Mouse (Mus musculus): Measurements from ENCODE around the gene Rngtt. TPM values are rescaled to one million over a fixed set of nuclear protein-coding genes. Genes with fewer than 3 reads are reported as not detected.

The Rngtt gene
- polyA plus RNA-seq, 1 experiment from 2014 or later = 33.9 TPM

DNA sequence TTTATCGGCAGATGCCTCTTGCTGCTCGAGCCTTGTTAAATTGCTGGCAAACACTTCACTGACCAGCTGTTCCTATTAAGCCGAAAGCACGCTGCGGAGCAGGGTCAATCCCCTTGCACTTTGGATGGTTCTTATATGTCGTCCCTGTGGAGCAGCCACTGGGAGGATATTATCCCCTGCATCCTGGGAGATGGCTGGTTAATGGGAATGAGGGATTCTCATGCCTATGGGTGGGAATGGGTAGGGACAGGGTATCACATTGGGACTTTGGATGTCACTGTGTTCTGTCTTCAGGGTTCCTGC is 235.4 kb downstream of the Rngtt start:
- Histone ChIP-seq H3K9me3 (no peaks in the 10 kb centered on the region), H3K27me3 (no peaks in the 10 kb centered on the region), H3K4me1 (peaks cover 33% of the 10 kb centered on the region), H3K27ac (peak overlapping the region; percentile 43), H3K4me2 (0 out of 2 replicates have a peak overlapping the region, but pooled peaks have one; percentile 8), H3K4me3 (replicated peaks) (no peak overlapping the region), H3K36me3 (replicated peaks) (no peaks in the 10 kb centered on the region), H3K9ac (no peak overlapping the region)
- 27% methylated on average over 6 of the region's 6 CpGs for WGBS
- ATAC-seq (ENCODE audit: low FRiP score) = peak; percentile 62

DNA sequence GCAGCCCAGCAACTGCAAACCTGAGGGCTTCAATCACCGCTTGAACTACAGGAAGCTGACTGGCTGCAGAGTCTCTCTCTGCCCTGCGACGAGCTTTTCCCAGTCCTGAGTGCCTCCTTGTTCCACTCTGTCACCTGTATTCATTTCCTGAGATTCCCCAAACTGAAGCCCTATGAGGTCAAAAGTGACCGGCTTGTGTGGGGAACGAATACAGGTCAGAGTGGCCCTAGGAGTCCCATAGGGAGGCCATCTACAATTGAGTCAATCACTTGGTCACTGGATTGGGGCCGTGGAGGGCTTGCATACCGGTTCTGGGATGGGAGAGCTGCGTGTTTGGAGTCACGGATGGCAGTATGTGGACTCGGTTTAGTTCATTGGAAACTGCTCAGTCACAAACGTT is 236.2 kb downstream of the Rngtt start:
- Histone ChIP-seq H3K4me3 (replicated peaks) (no peak overlapping the region), H3K27me3 (no peaks in the 10 kb centered on the region), H3K27ac (no peak overlapping the region), H3K36me3 (replicated peaks) (no peaks in the 10 kb centered on the region), H3K9ac (no peak overlapping the region), H3K9me3 (no peaks in the 10 kb centered on the region), H3K4me2 (no peak overlapping the region), H3K4me1 (peaks cover 33% of the 10 kb centered on the region)
- ATAC-seq (ENCODE audit: low FRiP score) = no peak
- WGBS = 93% methylated on average over 11 of the region's 11 CpGs

GRCm38 (mm10) chr4:33547315-33547929 is 237.3 kb downstream of the Rngtt start:
- Histone ChIP-seq H3K36me3 (replicated peaks) (no peaks in the 10 kb centered on the region), H3K4me2 (no peak overlapping the region), H3K27me3 (no peaks in the 10 kb centered on the region), H3K9ac (no peak overlapping the region), H3K9me3 (no peaks in the 10 kb centered on the region), H3K4me3 (replicated peaks) (no peak overlapping the region), H3K4me1 (peaks cover 33% of the 10 kb centered on the region), H3K27ac (no peak overlapping the region)
- WGBS = 87% methylated on average over 8 of the region's 8 CpGs
- ATAC-seq (ENCODE audit: low FRiP score) = no peak

DNA sequence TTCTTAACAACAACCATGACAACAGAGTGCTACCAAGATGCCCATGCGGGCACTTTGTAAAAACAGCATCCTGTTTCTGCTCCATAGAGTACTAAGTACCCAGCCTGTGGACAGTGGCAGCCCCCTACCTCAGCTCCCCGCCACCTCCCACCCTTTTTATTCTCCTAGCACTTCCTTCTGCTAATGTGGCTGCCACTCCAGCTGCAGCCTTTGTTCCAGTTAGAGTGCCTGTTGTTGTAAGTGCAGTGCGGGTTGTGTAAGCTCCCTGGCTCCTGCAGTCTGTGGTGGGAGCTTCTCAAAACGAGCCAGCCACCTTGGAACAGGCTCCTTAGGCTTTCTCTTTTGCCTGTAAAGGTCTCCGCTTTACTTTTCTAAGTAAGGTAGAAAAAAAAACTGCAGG is 239.5 kb downstream of the Rngtt start:
- WGBS = 31% methylated on average over 5 of the region's 5 CpGs
- peak; percentile 59 for ATAC-seq (ENCODE audit: low FRiP score)
- Histone ChIP-seq H3K36me3 (replicated peaks) (no peaks in the 10 kb centered on the region), H3K27ac (0 out of 2 replicates have a peak overlapping the region, but pooled peaks have one; percentile 50), H3K4me3 (replicated peaks) (no peak overlapping the region), H3K9ac (no peak overlapping the region), H3K9me3 (no peaks in the 10 kb centered on the region), H3K27me3 (no peaks in the 10 kb centered on the region), H3K4me1 (peaks cover 36% of the 10 kb centered on the region), H3K4me2 (no peak overlapping the region)

Small RNA genes within 50 kb of the gene (microRNA-seq; reads per million reads assigned to microRNA genes)
- not detected for gene Mir8118

Other genes starting within 250 kb of the Rngtt start
- 0.32 and 0.55 TPM in 2 replicates for gene Gabrr2, start 247.3 kb upstream of the Rngtt start, polyA plus RNA-seq (2016; fragmentation: Nextera tagmentation; extraction: Ambion mirVana)
- gene Gabrr1, start 177.8 kb upstream of the Rngtt start, polyA plus RNA-seq (2016; fragmentation: Nextera tagmentation; extraction: Ambion mirVana) = 0.13 TPM in 1 of 2 replicates, not detected in the other
- 1.8 and 2.3 TPM in 2 replicates for gene Pm20d2, start 120.6 kb upstream of the Rngtt start, polyA plus RNA-seq (2016; fragmentation: Nextera tagmentation; extraction: Ambion mirVana)
- gene Srsf12, start 101.3 kb upstream of the Rngtt start, polyA plus RNA-seq (2016; fragmentation: Nextera tagmentation; extraction: Ambion mirVana) = 10.2 and 11.6 TPM in 2 replicates
- gene Pnrc1, start 20.1 kb upstream of the Rngtt start, polyA plus RNA-seq (2016; fragmentation: Nextera tagmentation; extraction: Ambion mirVana) = 95.5 and 99.5 TPM in 2 replicates